Mouse (Mus musculus): ENCODE data around the gene Ccdc17. TPM values are rescaled to one million over a fixed set of nuclear protein-coding genes. Genes with fewer than 3 reads are reported as not detected.
A peak's percentile ranks its signal among the peaks of the same experiment; 100 is the strongest.

Ccdc17 gene
- polyA plus RNA-seq, 1 experiment from 2014 or later: 3.4 TPM

GRCm38 (mm10) chr4:116644326-116644725, 47.9 kb downstream of the Ccdc17 start:
- peak; percentile 43 for TF ChIP-seq CTCF (IDR thresholded peaks at IDR 0.05; ENCODE audit: low read depth)
- WGBS: 60% methylated on average over 6 of the region's 6 CpGs
- Histone ChIP-seq H3K4me1 (ENCODE audit: insufficient read depth) (0 out of 2 replicates have a peak, but pooled peaks cover 2% of the 10 kb centered on the region), H3K9me3 (ENCODE audit: low read depth, low read length) (no peaks in the 10 kb centered on the region), H3K9ac (no peak overlapping the region), H3K4me3 (ENCODE audit: low read depth, low read length) (no peak overlapping the region), H3K27me3 (ENCODE audit: insufficient read depth, low read length) (no peaks in the 10 kb centered on the region), H3K4me2 (no peak overlapping the region), H3K27ac (ENCODE audit: low read depth) (no peak overlapping the region), H3K36me3 (ENCODE audit: insufficient read depth) (peaks cover 93% of the 10 kb centered on the region)
- peak; percentile 67 for DNase-seq
- peak; percentile 56; the same call in 1 of the 2 replicates for ATAC-seq (ENCODE audit: insufficient read depth)

DNA sequence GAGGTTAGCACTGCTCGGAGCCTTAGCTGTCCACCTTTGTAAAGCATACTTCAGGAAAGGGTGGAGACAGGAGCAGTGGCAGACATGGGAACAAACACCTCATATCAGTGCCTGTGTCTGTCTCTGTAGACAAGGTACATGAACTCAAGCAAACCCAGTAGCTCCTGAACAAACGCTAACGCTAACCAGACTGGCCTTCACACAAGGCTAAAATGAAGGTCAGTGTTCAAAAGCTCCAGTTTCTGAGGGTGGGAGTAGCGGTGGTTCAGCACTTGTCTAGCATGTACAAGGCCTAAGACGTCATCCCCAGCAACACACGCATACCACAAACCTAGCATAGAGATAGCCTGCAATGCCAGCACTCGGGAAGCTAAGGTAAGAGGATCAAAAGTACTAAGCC, 49.2 kb downstream of the Ccdc17 start:
- no peak for TF ChIP-seq CTCF (IDR thresholded peaks at IDR 0.05; ENCODE audit: low read depth)
- Histone ChIP-seq H3K4me1 (ENCODE audit: insufficient read depth) (peaks cover 11% of the 10 kb centered on the region; the same call in 1 of the 2 replicates), H3K27ac (ENCODE audit: low read depth) (no peak overlapping the region), H3K9ac (no peak overlapping the region), H3K4me3 (ENCODE audit: low read depth, low read length) (no peak overlapping the region), H3K27me3 (ENCODE audit: insufficient read depth, low read length) (no peaks in the 10 kb centered on the region), H3K4me2 (no peak overlapping the region), H3K36me3 (ENCODE audit: insufficient read depth) (peaks cover 89% of the 10 kb centered on the region), H3K9me3 (ENCODE audit: low read depth, low read length) (no peaks in the 10 kb centered on the region)
- DNase-seq: no peak
- ATAC-seq (ENCODE audit: insufficient read depth): no peak
- WGBS: 82% methylated on average over 7 of the region's 7 CpGs

DNA sequence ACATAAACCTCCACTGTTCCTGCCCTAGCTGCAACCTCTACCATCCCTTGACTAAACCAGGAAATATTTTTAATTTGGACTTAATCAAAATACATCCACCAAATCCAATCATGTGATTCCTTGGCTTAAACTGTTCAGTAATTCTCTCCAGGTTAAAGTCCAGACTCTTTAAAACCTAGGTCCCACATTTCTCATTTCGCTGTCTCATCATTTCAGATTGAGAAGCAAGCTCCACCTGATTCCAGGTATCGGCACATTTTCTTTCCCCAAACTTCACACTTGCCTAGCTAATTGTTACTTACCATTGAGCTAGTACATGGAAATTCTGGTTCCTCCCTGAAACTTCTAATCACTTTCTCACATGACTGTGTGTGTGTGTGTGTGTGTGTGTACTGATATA, 53.0 kb downstream of the Ccdc17 start:
- ATAC-seq (ENCODE audit: insufficient read depth): no peak
- WGBS: 95% methylated on average over 2 of the region's 2 CpGs
- Histone ChIP-seq H3K27me3 (ENCODE audit: insufficient read depth, low read length) (no peaks in the 10 kb centered on the region), H3K4me3 (ENCODE audit: low read depth, low read length) (peak overlapping the region; percentile 86), H3K27ac (ENCODE audit: low read depth) (no peak overlapping the region), H3K4me1 (ENCODE audit: insufficient read depth) (peaks cover 14% of the 10 kb centered on the region; the same call in 1 of the 2 replicates), H3K4me2 (peak overlapping the region; percentile 88), H3K9me3 (ENCODE audit: low read depth, low read length) (no peaks in the 10 kb centered on the region), H3K9ac (no peak overlapping the region), H3K36me3 (ENCODE audit: insufficient read depth) (peaks cover 54% of the 10 kb centered on the region)
- TF ChIP-seq CTCF (IDR thresholded peaks at IDR 0.05; ENCODE audit: low read depth): no peak
- DNase-seq: no peak

Other genes with a start within 250 kb of the Ccdc17 start
- gene Mast2, start 132.5 kb upstream of the Ccdc17 start, polyA plus RNA-seq (2014; fragmentation: Nextera tagmentation; extraction: Ambion mirVana): 33.6 and 37.3 TPM in 2 replicates
- 3.4 and 3.8 TPM in 2 replicates for gene Ipp, start 89.1 kb upstream of the Ccdc17 start, polyA plus RNA-seq (2014; fragmentation: Nextera tagmentation; extraction: Ambion mirVana)
- gene Tmem69, start 40.7 kb upstream of the Ccdc17 start, polyA plus RNA-seq (2014; fragmentation: Nextera tagmentation; extraction: Ambion mirVana): 21.2 and 27.7 TPM in 2 replicates
- 39.5 and 41.5 TPM in 2 replicates for gene Gpbp1l1, start 39.0 kb upstream of the Ccdc17 start, polyA plus RNA-seq (2014; fragmentation: Nextera tagmentation; extraction: Ambion mirVana)
- 164 and 168 TPM in 2 replicates for gene Nasp, start 31.3 kb downstream of the Ccdc17 start, polyA plus RNA-seq (2014; fragmentation: Nextera tagmentation; extraction: Ambion mirVana)
- gene Akr1a1, start 55.0 kb downstream of the Ccdc17 start, polyA plus RNA-seq (2014; fragmentation: Nextera tagmentation; extraction: Ambion mirVana): 759 and 786 TPM in 2 replicates
- 1,429 and 1,485 TPM in 2 replicates for gene Prdx1, start 88.9 kb downstream of the Ccdc17 start, polyA plus RNA-seq (2014; fragmentation: Nextera tagmentation; extraction: Ambion mirVana)
- 18.0 and 20.7 TPM in 2 replicates for gene Mmachc, start 111.8 kb downstream of the Ccdc17 start, polyA plus RNA-seq (2014; fragmentation: Nextera tagmentation; extraction: Ambion mirVana)
- gene Ccdc163, start 111.9 kb downstream of the Ccdc17 start, polyA plus RNA-seq (2014; fragmentation: Nextera tagmentation; extraction: Ambion mirVana): 30.0 and 35.1 TPM in 2 replicates
- gene Tesk2, start 124.3 kb downstream of the Ccdc17 start, polyA plus RNA-seq (2014; fragmentation: Nextera tagmentation; extraction: Ambion mirVana): 6.6 and 7.8 TPM in 2 replicates
- 35.6 and 41.4 TPM in 2 replicates for gene Toe1, start 211.0 kb downstream of the Ccdc17 start, polyA plus RNA-seq (2014; fragmentation: Nextera tagmentation; extraction: Ambion mirVana)
- gene Mutyh, start 211.1 kb downstream of the Ccdc17 start, polyA plus RNA-seq (2014; fragmentation: Nextera tagmentation; extraction: Ambion mirVana): 14.7 and 16.8 TPM in 2 replicates
- 0.71 and 0.91 TPM in 2 replicates for gene Hpdl, start 225.1 kb downstream of the Ccdc17 start, polyA plus RNA-seq (2014; fragmentation: Nextera tagmentation; extraction: Ambion mirVana)

Measured in lung, embryonic 14.5 days (tissue).